Mouse (Mus musculus): ENCODE data around the gene Odf3l1. TPM values are rescaled to one million over a fixed set of nuclear protein-coding genes. Genes with fewer than 3 reads are reported as not detected.
A peak's percentile ranks its signal among the peaks of the same experiment; 100 is the strongest.

The Odf3l1 gene
- total and polyA plus RNA-seq, 2 experiments from 2014 or later = 0.25 TPM; not detected in 1

GRCm38 (mm10) chr9:56886601-56887000 lies 22.1 kb upstream of the Odf3l1 start:
- WGBS = 91% methylated on average over 15 of the region's 15 CpGs
- no peak for DNase-seq (ENCODE audit: low spot score)
- no peak for TF ChIP-seq CTCF (IDR thresholded peaks at IDR 0.05)
- no peak overlapping the region for H3K4me2 ChIP-seq (ENCODE audit: low read depth, low read length, poor library complexity, severe bottlenecking)
- H3K27ac ChIP-seq (ENCODE audit: low read depth, low read length) = no peak overlapping the region
- no peaks in the 10 kb centered on the region for H3K27me3 ChIP-seq (ENCODE audit: insufficient read depth, low read length)
- no peak overlapping the region for H3K4me3 ChIP-seq (ENCODE audit: low read depth, low read length)
- ATAC-seq (ENCODE audit: low FRiP score) = no peak
- H3K9me3 ChIP-seq (ENCODE audit: low read length) = no peaks in the 10 kb centered on the region
- H3K4me1 ChIP-seq (ENCODE audit: insufficient read depth, low read length) = no peaks in the 10 kb centered on the region
- no peak overlapping the region for H3K9ac ChIP-seq (replicated peaks; ENCODE audit: low read length, poor library complexity, severe bottlenecking)
- H3K36me3 ChIP-seq (ENCODE audit: insufficient read depth, low read length) = no peaks in the 10 kb centered on the region

- Histone ChIP-seq H3K4me2 (ENCODE audit: low read depth, low read length, poor library complexity, severe bottlenecking) (no peak overlapping the region), H3K36me3 (ENCODE audit: insufficient read depth, low read length) (no peaks in the 10 kb centered on the region), H3K27ac (ENCODE audit: low read depth, low read length) (no peak overlapping the region), H3K27me3 (ENCODE audit: insufficient read depth, low read length) (no peaks in the 10 kb centered on the region), H3K9me3 (ENCODE audit: low read length) (no peaks in the 10 kb centered on the region), H3K9ac (replicated peaks; ENCODE audit: low read length, poor library complexity, severe bottlenecking) (no peak overlapping the region), H3K4me3 (ENCODE audit: low read depth, low read length) (no peak overlapping the region), H3K4me1 (ENCODE audit: insufficient read depth, low read length) (no peaks in the 10 kb centered on the region)
- TF ChIP-seq CTCF (IDR thresholded peaks at IDR 0.05) = peak; percentile 66
- ATAC-seq (ENCODE audit: low FRiP score) (no peak), DNase-seq (ENCODE audit: low spot score) (no peak)
- WGBS = 62% methylated on average over 13 of the region's 13 CpGs
These were observed 21.6 kb upstream of the Odf3l1 start for GRCm38 (mm10) chr9:56886113-56886512.

GRCm38 (mm10) chr9:56884328-56884727 lies 19.8 kb upstream of the Odf3l1 start:
- H3K27me3 ChIP-seq (ENCODE audit: insufficient read depth, low read length) = no peaks in the 10 kb centered on the region

GRCm38 (mm10) chr9:56883470-56883869 lies 19.0 kb upstream of the Odf3l1 start:
- no peaks in the 10 kb centered on the region for H3K27me3 ChIP-seq (ENCODE audit: insufficient read depth, low read length)

More at GRCm38 (mm10) chr9:56884328-56884727, 19.8 kb upstream of the Odf3l1 start:
- Histone ChIP-seq H3K9me3 (ENCODE audit: low read length) (no peaks in the 10 kb centered on the region), H3K4me1 (ENCODE audit: insufficient read depth, low read length) (no peaks in the 10 kb centered on the region), H3K27ac (ENCODE audit: low read depth, low read length) (no peak overlapping the region), H3K9ac (replicated peaks; ENCODE audit: low read length, poor library complexity, severe bottlenecking) (no peak overlapping the region), H3K4me3 (ENCODE audit: low read depth, low read length) (no peak overlapping the region), H3K36me3 (ENCODE audit: insufficient read depth, low read length) (no peaks in the 10 kb centered on the region), H3K4me2 (ENCODE audit: low read depth, low read length, poor library complexity, severe bottlenecking) (no peak overlapping the region)
- TF ChIP-seq CTCF (IDR thresholded peaks at IDR 0.05) = no peak
- WGBS = 85% methylated on average over 4 of the region's 4 CpGs
- ATAC-seq (ENCODE audit: low FRiP score) (no peak), DNase-seq (ENCODE audit: low spot score) (no peak)

GRCm38 (mm10) chr9:56882818-56883217 lies 18.3 kb upstream of the Odf3l1 start:
- no peaks in the 10 kb centered on the region for H3K9me3 ChIP-seq (ENCODE audit: low read length)
- WGBS = 70% methylated on average over 12 of the region's 12 CpGs
- no peak for TF ChIP-seq CTCF (IDR thresholded peaks at IDR 0.05)
- no peaks in the 10 kb centered on the region for H3K4me1 ChIP-seq (ENCODE audit: insufficient read depth, low read length)
- no peaks in the 10 kb centered on the region for H3K36me3 ChIP-seq (ENCODE audit: insufficient read depth, low read length)
- ATAC-seq (ENCODE audit: low FRiP score) (no peak), DNase-seq (ENCODE audit: low spot score) (no peak)
- H3K27ac ChIP-seq (ENCODE audit: low read depth, low read length) = no peak overlapping the region
- no peak overlapping the region for H3K4me3 ChIP-seq (ENCODE audit: low read depth, low read length)
- no peak overlapping the region for H3K9ac ChIP-seq (replicated peaks; ENCODE audit: low read length, poor library complexity, severe bottlenecking)
- no peak overlapping the region for H3K4me2 ChIP-seq (ENCODE audit: low read depth, low read length, poor library complexity, severe bottlenecking)
- H3K27me3 ChIP-seq (ENCODE audit: insufficient read depth, low read length) = no peaks in the 10 kb centered on the region

More at GRCm38 (mm10) chr9:56883470-56883869, 19.0 kb upstream of the Odf3l1 start:
- no peaks in the 10 kb centered on the region for H3K4me1 ChIP-seq (ENCODE audit: insufficient read depth, low read length)
- TF ChIP-seq CTCF (IDR thresholded peaks at IDR 0.05) = no peak
- DNase-seq (ENCODE audit: low spot score) (no peak), ATAC-seq (ENCODE audit: low FRiP score) (no peak)
- H3K4me2 ChIP-seq (ENCODE audit: low read depth, low read length, poor library complexity, severe bottlenecking) = no peak overlapping the region
- no peak overlapping the region for H3K27ac ChIP-seq (ENCODE audit: low read depth, low read length)
- 86% methylated on average over 7 of the region's 7 CpGs for WGBS
- no peaks in the 10 kb centered on the region for H3K36me3 ChIP-seq (ENCODE audit: insufficient read depth, low read length)
- H3K4me3 ChIP-seq (ENCODE audit: low read depth, low read length) = no peak overlapping the region
- H3K9ac ChIP-seq (replicated peaks; ENCODE audit: low read length, poor library complexity, severe bottlenecking) = no peak overlapping the region
- no peaks in the 10 kb centered on the region for H3K9me3 ChIP-seq (ENCODE audit: low read length)

GRCm38 (mm10) chr9:56882283-56882682 lies 17.8 kb upstream of the Odf3l1 start:
- 48% methylated on average over 4 of the region's 4 CpGs for WGBS
- Histone ChIP-seq H3K27ac (ENCODE audit: low read depth, low read length) (no peak overlapping the region), H3K9ac (replicated peaks; ENCODE audit: low read length, poor library complexity, severe bottlenecking) (no peak overlapping the region)

More at GRCm38 (mm10) chr9:56882283-56882682, 17.8 kb upstream of the Odf3l1 start:
- TF ChIP-seq CTCF (IDR thresholded peaks at IDR 0.05) = no peak
- ATAC-seq (ENCODE audit: low FRiP score) (no peak), DNase-seq (ENCODE audit: low spot score) (no peak)
- Histone ChIP-seq H3K4me1 (ENCODE audit: insufficient read depth, low read length) (no peaks in the 10 kb centered on the region), H3K4me3 (ENCODE audit: low read depth, low read length) (no peak overlapping the region), H3K27me3 (ENCODE audit: insufficient read depth, low read length) (no peaks in the 10 kb centered on the region), H3K36me3 (ENCODE audit: insufficient read depth, low read length) (no peaks in the 10 kb centered on the region), H3K4me2 (ENCODE audit: low read depth, low read length, poor library complexity, severe bottlenecking) (no peak overlapping the region), H3K9me3 (ENCODE audit: low read length) (no peaks in the 10 kb centered on the region)

Data from midbrain, postnatal 0 days (tissue).